Mouse (Mus musculus) c-Kit-negative CD71-positive TER-119-positive erythroid progenitor cells, embryonic 14.5 days (primary cell): Measurements from ENCODE around the gene Il18r1.

Source experiments
- DNase-seq: peaks from one replicate; pipeline ENCODE4 v3.0.0-alpha.2; 2013; ENCODE audit warnings: low read depth, low spot score

Il18r1 gene

GRCm38 (mm10) chr1:40465477-40466430, at the start of gene Il18r1:
Gene Il18r1, plus strand, starts transcription at chr1:40465552.
- DNase-seq = no peak

GRCm38 (mm10) chr1:40417034-40417433, 48.3 kb upstream of the Il18r1 start:
- DNase-seq = no peak

- DNase-seq = no peak
These were observed 46.8 kb upstream of the Il18r1 start for GRCm38 (mm10) chr1:40418512-40418911.

GRCm38 (mm10) chr1:40423892-40424291, 41.5 kb upstream of the Il18r1 start:
- DNase-seq = no peak

GRCm38 (mm10) chr1:40427270-40427669, 38.1 kb upstream of the Il18r1 start:
- no peak for DNase-seq

- no peak for DNase-seq
These were observed 37.5 kb upstream of the Il18r1 start for GRCm38 (mm10) chr1:40427901-40428300.

GRCm38 (mm10) chr1:40428910-40429675, 36.3 kb upstream of the Il18r1 start, which contains the start of gene Il1rl1:
Gene Il1rl1, plus strand, starts transcription at chr1:40429570.
- DNase-seq = peak; percentile 25

GRCm38 (mm10) chr1:40430143-40430834, 35.1 kb upstream of the Il18r1 start:
- no peak for DNase-seq

GRCm38 (mm10) chr1:40432169-40432568, 33.2 kb upstream of the Il18r1 start:
- DNase-seq = no peak

- no peak for DNase-seq
These were observed 29.4 kb upstream of the Il18r1 start for GRCm38 (mm10) chr1:40435936-40436335.

GRCm38 (mm10) chr1:40437340-40437739, 28.0 kb upstream of the Il18r1 start:
- no peak for DNase-seq

- DNase-seq = no peak
These were observed 25.8 kb upstream of the Il18r1 start for GRCm38 (mm10) chr1:40439504-40439903.

- no peak for DNase-seq
These were observed 20.6 kb upstream of the Il18r1 start for GRCm38 (mm10) chr1:40444800-40445199.

- DNase-seq = no peak
These were observed 2.0 kb downstream of the Il18r1 start for GRCm38 (mm10) chr1:40467306-40467705.

- no peak for DNase-seq
These were observed 3.5 kb downstream of the Il18r1 start for GRCm38 (mm10) chr1:40468805-40469204.

GRCm38 (mm10) chr1:40469900-40470299, 4.5 kb downstream of the Il18r1 start:
- DNase-seq = no peak

- DNase-seq = no peak
These were observed 7.0 kb downstream of the Il18r1 start for GRCm38 (mm10) chr1:40472401-40472800.

- DNase-seq = no peak
These were observed 8.3 kb downstream of the Il18r1 start for GRCm38 (mm10) chr1:40473640-40474039.

- DNase-seq = no peak
These were observed 9.0 kb downstream of the Il18r1 start for GRCm38 (mm10) chr1:40474336-40474735.

- no peak for DNase-seq
These were observed 10.3 kb downstream of the Il18r1 start for GRCm38 (mm10) chr1:40475697-40476096.

GRCm38 (mm10) chr1:40476756-40477155, 11.4 kb downstream of the Il18r1 start:
- DNase-seq = no peak

- no peak for DNase-seq
These were observed 14.2 kb downstream of the Il18r1 start for GRCm38 (mm10) chr1:40479505-40479923.
